Mouse (Mus musculus) E14TG2a.4 (cell line): Measurements from ENCODE around the gene Igfbp3.

ENCODE experiments used
- CTCF ChIP-seq: conservative IDR thresholded peaks from 2 replicates; pipeline ENCODE4 v1.5.1; 2014; ENCODE audit warnings: low read length
- POU5F1 ChIP-seq: IDR thresholded peaks from 2 replicates; pipeline ENCODE4 v1.6.1; 2014; ENCODE audit warnings: low read length, borderline replicate concordance

GRCm38 (mm10) chr11:7234981-7235609 lies 21.4 kb upstream of the Igfbp3 start:
- TF ChIP-seq CTCF (no peak), POU5F1 (no peak)
